9 mouse cellular contexts compared by ENCODE assay signal in genomic region chr12:110373408-110374065, GRCm38 (mm10).
A peak's percentile ranks its signal among the peaks of the same experiment; 100 is the strongest.
DNase-seq lines count a peak whose midpoint lies in the region; ATAC-seq and TF ChIP-seq lines count a peak whose summit lies in the region.
"Had no signal": no experiment of that assay in that cellular context is flagged by ENCODE, and none has a peak within 500 bp of the region (broad histone marks: within the 10 kb centered on the region; RNA-seq: fewer than 3 reads in every experiment).

No protein-coding gene starts in this region.

- peak overlapping the region; percentile 32; the same call in 1 of the 2 replicates for H3K4me2 ChIP-seq in forebrain, embryonic 11.5 days (ENCODE audit: low read depth, low read length, severe bottlenecking)
- peak overlapping the region; percentile 39; the same call in 1 of the 2 replicates for H3K4me2 ChIP-seq in heart, embryonic 16.5 days (ENCODE audit: low read depth, low read length)
- no peak overlapping the region for H3K4me2 ChIP-seq in liver, embryonic 13.5 days
- H3K4me2 ChIP-seq in neural tube, embryonic 13.5 days: peak overlapping the region; percentile 42

- DNase-seq in c-Kit-positive CD71-negative TER-119-negative erythroid progenitor cells, embryonic 14.5 days (ENCODE audit: low read depth): peak; percentile 64
- DNase-seq in forebrain, embryonic 11.5 days (ENCODE audit: low spot score): peak; percentile 92
- DNase-seq in kidney, postnatal 25 days: peak; percentile 78 to 88
- peak; percentile 36 for DNase-seq in liver, embryonic 13.5 days

- H3K27ac ChIP-seq in forebrain, embryonic 11.5 days (ENCODE audit: low read depth, low read length): no peak overlapping the region
- H3K27ac ChIP-seq in heart, embryonic 16.5 days (ENCODE audit: low read length): no peak overlapping the region
- H3K27ac ChIP-seq in liver, embryonic 13.5 days: no peak overlapping the region
- H3K27ac ChIP-seq in neural tube, embryonic 13.5 days (replicated peaks): no peak overlapping the region
- no peak overlapping the region for H3K27ac ChIP-seq in testis, adult 2 months (ENCODE audit: control insufficient read depth, insufficient read depth, low read depth, low read length)

- no peak for TF ChIP-seq POLR2A in testis, adult 2 months (IDR thresholded peaks at IDR 0.05; ENCODE audit: control insufficient read depth, low read depth, low read length)

- H3K36me3 ChIP-seq in forebrain, embryonic 11.5 days (ENCODE audit: control insufficient read depth, insufficient read depth, low read length): no peaks in the 10 kb centered on the region
- H3K36me3 ChIP-seq in heart, embryonic 16.5 days (ENCODE audit: control insufficient read depth, insufficient read depth): no peaks in the 10 kb centered on the region
- no peaks in the 10 kb centered on the region for H3K36me3 ChIP-seq in liver, embryonic 13.5 days
- H3K36me3 ChIP-seq in neural tube, embryonic 13.5 days: no peaks in the 10 kb centered on the region
- no peaks in the 10 kb centered on the region for H3K36me3 ChIP-seq in testis, adult 2 months (ENCODE audit: control insufficient read depth, insufficient read depth, low read length)

- ATAC-seq in CD4-positive, CD25-positive, alpha-beta regulatory T cell, adult 4 months: peak; percentile 73
- peak; percentile 72 for ATAC-seq in forebrain, embryonic 11.5 days (replicated peaks; ENCODE audit: low FRiP score)
- peak; percentile 49; the same call in 1 of the 2 replicates for ATAC-seq in heart, embryonic 16.5 days (replicated peaks; ENCODE audit: extremely low read depth, insufficient read depth, low FRiP score)
- ATAC-seq in liver, embryonic 13.5 days (ENCODE audit: low read depth): peak; percentile 43; the same call in 1 of the 2 replicates
- ATAC-seq in neural tube, embryonic 13.5 days (ENCODE audit: low read depth): peak; percentile 94

- peaks cover 12% of the 10 kb centered on the region for H3K27me3 ChIP-seq in forebrain, embryonic 11.5 days (ENCODE audit: control insufficient read depth, insufficient read depth, low read length)
- peaks cover 28% of the 10 kb centered on the region for H3K27me3 ChIP-seq in heart, embryonic 16.5 days (ENCODE audit: control insufficient read depth, insufficient read depth, low read length)
- peaks cover 19% of the 10 kb centered on the region for H3K27me3 ChIP-seq in liver, embryonic 13.5 days
- peaks cover 27% of the 10 kb centered on the region for H3K27me3 ChIP-seq in neural tube, embryonic 13.5 days
- no peaks in the 10 kb centered on the region for H3K27me3 ChIP-seq in testis, adult 2 months (ENCODE audit: control insufficient read depth, insufficient read depth, low read length)

- 4% methylated on average over 27 of the region's 27 CpGs for WGBS in forebrain, embryonic 11.5 days
- WGBS in heart, embryonic 16.5 days: 1% methylated on average over 27 of the region's 27 CpGs
- WGBS in liver, embryonic 13.5 days (ENCODE audit: insufficient replicate concordance): 4% methylated on average over 27 of the region's 27 CpGs
- 4% methylated on average over 27 of the region's 27 CpGs for WGBS in neural tube, embryonic 13.5 days

- peak; percentile 95 for TF ChIP-seq CTCF in testis, adult 2 months (IDR thresholded peaks at IDR 0.05; ENCODE audit: control insufficient read depth, insufficient read depth, insufficient replicate concordance, low read depth, low read length)

- peaks cover 7% of the 10 kb centered on the region; the same call in 1 of the 2 replicates for H3K4me1 ChIP-seq in forebrain, embryonic 11.5 days (replicated peaks; ENCODE audit: control insufficient read depth, insufficient read depth, low read length)
- H3K4me1 ChIP-seq in heart, embryonic 16.5 days (ENCODE audit: control insufficient read depth, insufficient read depth, low read length): 0 out of 2 replicates have a peak, but pooled peaks cover 2% of the 10 kb centered on the region
- H3K4me1 ChIP-seq in liver, embryonic 13.5 days (replicated peaks): no peaks in the 10 kb centered on the region
- H3K4me1 ChIP-seq in neural tube, embryonic 13.5 days (replicated peaks): peaks cover 39% of the 10 kb centered on the region
- H3K4me1 ChIP-seq in testis, adult 2 months (ENCODE audit: control insufficient read depth, insufficient read depth, low read length): peaks cover 9% of the 10 kb centered on the region

- no peak overlapping the region for H3K9ac ChIP-seq in forebrain, embryonic 11.5 days (ENCODE audit: low read length)
- no peak overlapping the region for H3K9ac ChIP-seq in heart, embryonic 16.5 days (ENCODE audit: low read length)
- H3K9ac ChIP-seq in liver, embryonic 13.5 days: no peak overlapping the region
- no peak overlapping the region for H3K9ac ChIP-seq in neural tube, embryonic 13.5 days

- H3K9me3 ChIP-seq in forebrain, embryonic 11.5 days (ENCODE audit: control insufficient read depth, low read length): no peaks in the 10 kb centered on the region
- H3K9me3 ChIP-seq in heart, embryonic 16.5 days (replicated peaks; ENCODE audit: control insufficient read depth, low read length): no peaks in the 10 kb centered on the region
- no peaks in the 10 kb centered on the region for H3K9me3 ChIP-seq in liver, embryonic 13.5 days (replicated peaks)
- no peaks in the 10 kb centered on the region for H3K9me3 ChIP-seq in neural tube, embryonic 13.5 days

- H3K4me3 ChIP-seq in forebrain, embryonic 11.5 days (ENCODE audit: low read depth, low read length): no peak overlapping the region
- no peak overlapping the region for H3K4me3 ChIP-seq in heart, embryonic 16.5 days (ENCODE audit: low read length)
- H3K4me3 ChIP-seq in liver, embryonic 13.5 days (replicated peaks): no peak overlapping the region
- no peak overlapping the region for H3K4me3 ChIP-seq in neural tube, embryonic 13.5 days
- no peak overlapping the region for H3K4me3 ChIP-seq in testis, adult 2 months (ENCODE audit: control insufficient read depth, low read depth, low read length)
- H3K4me3 ChIP-seq: erythroblast, embryonic 14.5 days had no signal

Comparison
In these comparisons a context has a peak if more than half of its experiments do, and no peak if none do; other contexts are left out.
1. ATAC-seq: peak in every context shown above with its lines; median percentile 94 in neural tube, embryonic 13.5 days; 73 in CD4-positive, CD25-positive, alpha-beta regulatory T cell, adult 4 months; 72 in forebrain, embryonic 11.5 days; 49 in heart, embryonic 16.5 days; 43 in liver, embryonic 13.5 days.
2. DNase-seq: peak in every context shown above with its lines; median percentile 92 in forebrain, embryonic 11.5 days; 83 in kidney, postnatal 25 days; 64 in c-Kit-positive CD71-negative TER-119-negative erythroid progenitor cells, embryonic 14.5 days; 36 in liver, embryonic 13.5 days.